Mouse (Mus musculus): Measurements from ENCODE around the gene Krtcap3. TPM values are rescaled to one million over a fixed set of nuclear protein-coding genes. Genes with fewer than 3 reads are reported as not detected.

Krtcap3 gene
- polyA plus RNA-seq, 1 experiment from 2014 or later: 7.4 TPM

Other genes starting within 250 kb of the Krtcap3 start
- gene Atraid, start 203.4 kb upstream of the Krtcap3 start, polyA plus RNA-seq (2015; fragmentation: Nextera tagmentation; extraction: Ambion mirVana): 119 and 124 TPM in 2 replicates
- 6.9 and 7.2 TPM in 2 replicates for gene Slc5a6, start 202.8 kb upstream of the Krtcap3 start, polyA plus RNA-seq (2015; fragmentation: Nextera tagmentation; extraction: Ambion mirVana)
- 17.8 and 20.9 TPM in 2 replicates for gene Cad, start 196.9 kb upstream of the Krtcap3 start, polyA plus RNA-seq (2015; fragmentation: Nextera tagmentation; extraction: Ambion mirVana)
- gene Dnajc5g, start 145.4 kb upstream of the Krtcap3 start, polyA plus RNA-seq (2015; fragmentation: Nextera tagmentation; extraction: Ambion mirVana): not detected in 2 replicates
- 0.21 and 0.69 TPM in 2 replicates for gene Slc30a3, start 143.5 kb upstream of the Krtcap3 start, polyA plus RNA-seq (2015; fragmentation: Nextera tagmentation; extraction: Ambion mirVana)
- 10.7 and 13.9 TPM in 2 replicates for gene Trim54, start 135.0 kb upstream of the Krtcap3 start, polyA plus RNA-seq (2015; fragmentation: Nextera tagmentation; extraction: Ambion mirVana)
- gene Ucn, start 112.9 kb upstream of the Krtcap3 start, polyA plus RNA-seq (2015; fragmentation: Nextera tagmentation; extraction: Ambion mirVana): 0.45 TPM in 1 of 2 replicates, not detected in the other
- gene Mpv17, start 97.4 kb upstream of the Krtcap3 start, polyA plus RNA-seq (2015; fragmentation: Nextera tagmentation; extraction: Ambion mirVana): 68.0 and 89.4 TPM in 2 replicates
- 0.46 and 2.6 TPM in 2 replicates for gene Gm29609, start 71.8 kb upstream of the Krtcap3 start, polyA plus RNA-seq (2015; fragmentation: Nextera tagmentation; extraction: Ambion mirVana)
- gene Gtf3c2, start 71.5 kb upstream of the Krtcap3 start, polyA plus RNA-seq (2015; fragmentation: Nextera tagmentation; extraction: Ambion mirVana): 45.3 and 47.8 TPM in 2 replicates
- 112 and 116 TPM in 2 replicates for gene Snx17, start 58.5 kb upstream of the Krtcap3 start, polyA plus RNA-seq (2015; fragmentation: Nextera tagmentation; extraction: Ambion mirVana)
- 52.3 and 55.9 TPM in 2 replicates for gene Eif2b4, start 58.3 kb upstream of the Krtcap3 start, polyA plus RNA-seq (2015; fragmentation: Nextera tagmentation; extraction: Ambion mirVana)
- gene Zfp513, start 49.4 kb upstream of the Krtcap3 start, polyA plus RNA-seq (2015; fragmentation: Nextera tagmentation; extraction: Ambion mirVana): 7.3 and 7.5 TPM in 2 replicates
- gene Ppm1g, start 31.0 kb upstream of the Krtcap3 start, polyA plus RNA-seq (2015; fragmentation: Nextera tagmentation; extraction: Ambion mirVana): 101 and 107 TPM in 2 replicates
- gene Nrbp1, start 10.8 kb upstream of the Krtcap3 start, polyA plus RNA-seq (2015; fragmentation: Nextera tagmentation; extraction: Ambion mirVana): 124 and 132 TPM in 2 replicates
- gene Gm9970, start 10.5 kb upstream of the Krtcap3 start, polyA plus RNA-seq (2015; fragmentation: Nextera tagmentation; extraction: Ambion mirVana): 0.68 TPM in 1 of 2 replicates, not detected in the other
- 21.8 and 22.6 TPM in 2 replicates for gene Ift172, start 39.4 kb downstream of the Krtcap3 start, polyA plus RNA-seq (2015; fragmentation: Nextera tagmentation; extraction: Ambion mirVana)
- 22.4 and 22.6 TPM in 2 replicates for gene Fndc4, start 44.4 kb downstream of the Krtcap3 start, polyA plus RNA-seq (2015; fragmentation: Nextera tagmentation; extraction: Ambion mirVana)
- gene Gckr, start 45.8 kb downstream of the Krtcap3 start, polyA plus RNA-seq (2015; fragmentation: Nextera tagmentation; extraction: Ambion mirVana): 0.36 and 0.56 TPM in 2 replicates
- 30.6 and 38.2 TPM in 2 replicates for gene Zfp512, start 200.7 kb downstream of the Krtcap3 start, polyA plus RNA-seq (2015; fragmentation: Nextera tagmentation; extraction: Ambion mirVana)
- not detected in 2 replicates for gene 4930548H24Rik, start 234.0 kb downstream of the Krtcap3 start, polyA plus RNA-seq (2015; fragmentation: Nextera tagmentation; extraction: Ambion mirVana)
- 46.7 and 50.3 TPM in 2 replicates for gene Gpn1, start 243.1 kb downstream of the Krtcap3 start, polyA plus RNA-seq (2015; fragmentation: Nextera tagmentation; extraction: Ambion mirVana)